Mouse (Mus musculus) retina, embryonic 14.5 days (tissue): ENCODE data around the gene Pcdh11x.
A peak's percentile ranks its signal among the peaks of the same experiment; 100 is the strongest.
"Not testable (repeated sequence)": the region's sequence is repeated elsewhere in the genome, so short reads cannot be mapped to it uniquely, and the experiment has no call there.

Source experiments
- DNase-seq: peaks from one replicate; pipeline ENCODE4 v3.0.0-alpha.2; 2015; ENCODE audit warnings: low spot score

Pcdh11x gene

GRCm38 (mm10) chrX:120290011-120290899 is at the start of gene Pcdh11x:
Gene Pcdh11x (plus strand): TSS chrX:120290259.
- DNase-seq: peak; percentile 67

DNA sequence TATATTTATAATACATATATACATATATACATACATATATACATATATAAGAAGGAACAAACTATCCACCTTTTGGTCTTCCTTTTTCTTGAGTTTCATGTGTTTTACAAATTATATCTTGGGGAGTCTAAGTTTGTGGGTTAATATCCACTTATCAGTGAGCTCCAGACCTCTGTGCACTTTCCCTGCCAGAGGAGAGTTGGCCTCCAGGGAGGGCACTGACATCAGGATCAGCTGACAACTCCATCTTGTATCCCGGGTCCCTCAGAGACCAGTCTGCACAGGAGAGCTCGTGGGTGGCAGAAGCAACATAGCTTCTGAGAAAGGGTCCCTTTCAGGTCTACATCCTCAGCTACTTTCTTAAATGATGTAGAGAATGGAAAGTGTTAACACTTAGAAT is 30.0 kb upstream of the Pcdh11x start:
- DNase-seq: no peak

DNA sequence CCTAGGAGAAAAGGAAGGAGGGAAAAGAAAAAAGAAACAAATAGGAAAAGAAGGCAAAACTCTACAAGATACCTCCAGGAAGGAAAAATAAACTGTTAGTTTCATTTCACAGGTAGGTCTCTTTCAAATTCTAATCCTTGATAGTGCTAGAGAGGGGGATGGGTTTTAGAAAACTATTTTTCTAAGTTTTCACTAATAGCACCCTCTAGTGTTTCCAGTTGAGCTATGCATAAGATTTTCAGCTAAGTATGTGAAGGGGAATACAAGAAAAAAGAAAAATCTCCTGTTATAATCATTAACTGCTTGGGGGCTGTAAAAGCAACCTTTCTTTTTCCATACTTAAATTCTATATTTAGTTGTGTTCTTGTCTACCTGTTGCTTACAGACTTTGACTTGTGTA is 4.5 kb upstream of the Pcdh11x start:
- peak; percentile 60 for DNase-seq

- DNase-seq: peak; percentile 25
Observed at GRCm38 (mm10) chrX:120287502-120287901, 2.6 kb upstream of the Pcdh11x start.

DNA sequence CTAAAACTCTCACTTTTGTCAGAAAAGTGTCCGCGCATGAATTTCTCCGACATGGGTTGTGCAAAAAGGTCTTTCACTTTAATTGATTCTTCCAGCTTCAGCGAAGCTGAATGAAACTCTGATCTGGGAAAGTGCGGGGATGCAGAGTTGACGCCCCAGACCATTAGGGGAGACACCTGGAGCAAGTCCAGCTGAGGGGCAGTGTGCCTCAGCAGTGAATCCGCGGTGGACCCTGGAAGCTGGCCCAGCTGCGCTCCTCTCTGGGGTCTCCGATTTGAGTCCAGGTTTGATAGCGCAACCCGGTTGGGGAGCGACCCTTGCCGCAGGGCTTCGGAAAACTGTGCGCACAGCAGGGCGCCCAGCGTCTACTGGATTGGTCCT is 831 bp downstream of the Pcdh11x start:
- no peak for DNase-seq

GRCm38 (mm10) chrX:120291696-120292095 is 1.6 kb downstream of the Pcdh11x start:
- DNase-seq: peak; percentile 33

GRCm38 (mm10) chrX:120292832-120293750 is 3.0 kb downstream of the Pcdh11x start:
- peak; percentile 64 for DNase-seq

GRCm38 (mm10) chrX:120301469-120302175 is 11.6 kb downstream of the Pcdh11x start:
- DNase-seq: no peak

DNA sequence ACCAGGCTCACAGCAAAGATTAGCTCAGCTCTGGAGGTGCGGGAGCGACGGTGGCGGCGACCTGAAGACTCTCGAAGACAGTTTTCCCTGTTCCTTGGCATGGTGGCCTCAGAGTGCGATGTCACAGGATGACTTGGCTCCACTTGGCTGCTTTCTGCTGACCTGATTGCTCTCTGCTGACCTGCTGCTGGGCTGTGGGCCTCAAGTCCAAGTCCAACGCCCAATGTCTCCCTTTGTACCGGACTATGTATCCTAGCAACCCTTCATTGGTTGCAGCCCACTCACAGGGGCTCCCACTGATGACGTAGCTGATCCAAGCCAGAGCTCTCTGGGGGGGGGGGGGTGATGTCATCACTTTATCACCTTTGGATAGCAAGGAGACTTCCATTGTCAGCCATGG is 22.9 kb downstream of the Pcdh11x start, which contains the start of gene H2afb3:
Gene H2afb3 (minus strand): TSS at position 101 of the 400 bp plus-strand sequence.
- DNase-seq: not testable (repeated sequence)

- no peak for DNase-seq
Observed at GRCm38 (mm10) chrX:120466225-120466624, 176.2 kb downstream of the Pcdh11x start.

GRCm38 (mm10) chrX:120486428-120486827 is 196.4 kb downstream of the Pcdh11x start:
- DNase-seq: no peak

DNA sequence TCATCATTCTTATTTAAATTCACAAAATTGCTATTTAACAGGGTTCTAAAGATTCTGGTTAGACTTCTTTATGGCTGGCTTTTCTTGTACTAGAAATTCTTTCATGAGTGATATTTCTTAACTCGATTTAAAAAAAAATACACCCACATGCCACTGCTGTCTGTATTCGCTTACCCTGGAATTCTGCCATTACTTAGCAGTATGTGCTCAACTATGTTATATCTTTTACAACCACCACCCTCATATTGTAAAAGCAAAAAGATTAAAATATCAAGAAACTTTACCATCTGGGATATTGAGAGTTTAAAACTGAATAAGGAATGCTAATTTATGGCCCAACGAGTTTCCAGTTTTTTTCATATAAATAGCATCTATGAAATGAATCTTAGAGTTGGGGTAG is 234.9 kb downstream of the Pcdh11x start:
- no peak for DNase-seq

DNA sequence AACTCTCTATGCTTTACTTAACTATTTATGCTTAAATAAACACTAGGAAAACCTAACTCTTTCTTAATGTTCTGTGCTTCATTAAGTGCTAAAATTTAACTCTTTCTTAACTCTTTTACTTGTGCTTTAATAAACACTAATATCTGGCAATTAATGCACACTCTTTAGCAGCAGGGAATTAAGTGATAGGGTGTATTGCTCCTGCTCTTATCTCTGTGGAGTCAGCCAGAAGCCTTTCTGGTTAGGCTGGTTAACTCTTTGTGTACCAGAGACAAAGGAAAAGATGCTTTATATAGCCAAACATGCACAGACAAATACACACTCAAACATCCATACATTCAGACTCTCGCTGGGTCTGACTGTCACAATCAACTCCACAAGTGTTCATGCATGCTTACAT is 309.2 kb downstream of the Pcdh11x start:
- DNase-seq: no peak

GRCm38 (mm10) chrX:120618460-120618859 is 328.4 kb downstream of the Pcdh11x start:
- DNase-seq: no peak

DNA sequence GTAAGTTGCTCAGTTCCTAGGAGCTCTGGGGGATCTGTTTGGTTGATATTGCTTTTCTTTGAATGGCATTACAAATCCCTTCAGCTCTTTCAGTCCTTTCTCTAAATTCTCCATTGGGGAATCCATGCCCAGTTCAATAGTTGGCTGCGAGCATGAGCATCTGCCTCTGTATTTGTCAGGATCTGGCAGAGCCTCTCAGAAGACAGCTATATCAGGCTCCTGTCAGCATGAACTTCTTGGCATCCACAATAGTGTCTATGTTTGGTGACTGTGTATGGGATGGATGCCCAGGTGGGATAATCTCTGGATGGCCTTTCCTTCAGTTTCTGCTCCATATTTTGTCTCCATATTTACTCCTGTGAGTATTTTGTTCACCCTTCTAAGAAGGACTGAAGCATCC is 380.2 kb downstream of the Pcdh11x start:
- DNase-seq: not testable (repeated sequence)

DNA sequence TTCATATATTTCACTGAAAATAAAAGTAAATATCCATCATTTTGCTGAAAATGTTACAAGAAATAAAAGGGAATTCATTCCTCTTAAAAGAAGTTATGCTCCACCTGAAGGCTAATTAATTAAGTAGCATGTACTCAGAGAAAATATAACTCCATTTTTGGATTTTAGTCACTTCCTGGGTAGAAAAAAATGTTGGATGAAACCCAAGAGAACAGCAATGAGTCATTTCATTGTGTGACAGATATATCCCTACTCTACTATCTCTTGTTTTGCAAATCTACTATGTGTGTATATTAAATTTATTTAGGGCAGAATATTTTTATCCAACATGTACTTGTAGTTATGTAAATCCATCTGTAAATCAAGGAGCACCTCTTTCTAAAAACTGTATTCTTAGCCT is 444.1 kb downstream of the Pcdh11x start:
- DNase-seq: no peak

DNA sequence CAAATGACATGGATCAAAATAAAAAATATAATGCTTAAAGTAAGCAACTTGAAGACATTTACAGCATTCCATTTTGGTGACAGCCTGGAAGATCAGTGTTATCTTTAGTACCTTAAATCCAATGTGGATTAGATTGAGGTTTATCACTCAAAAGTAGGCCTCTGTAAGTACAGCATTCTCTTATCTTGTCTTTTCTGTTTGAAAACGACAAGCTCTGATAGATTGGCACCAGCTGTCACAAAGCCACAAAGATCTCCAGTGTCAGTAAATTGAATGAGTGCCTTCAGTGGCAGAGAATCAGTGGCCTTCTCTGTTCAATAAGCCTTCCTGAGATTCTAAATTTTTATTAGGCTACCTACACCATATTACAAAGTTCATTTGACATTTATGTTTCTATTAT is 445.7 kb downstream of the Pcdh11x start:
- no peak for DNase-seq

DNA sequence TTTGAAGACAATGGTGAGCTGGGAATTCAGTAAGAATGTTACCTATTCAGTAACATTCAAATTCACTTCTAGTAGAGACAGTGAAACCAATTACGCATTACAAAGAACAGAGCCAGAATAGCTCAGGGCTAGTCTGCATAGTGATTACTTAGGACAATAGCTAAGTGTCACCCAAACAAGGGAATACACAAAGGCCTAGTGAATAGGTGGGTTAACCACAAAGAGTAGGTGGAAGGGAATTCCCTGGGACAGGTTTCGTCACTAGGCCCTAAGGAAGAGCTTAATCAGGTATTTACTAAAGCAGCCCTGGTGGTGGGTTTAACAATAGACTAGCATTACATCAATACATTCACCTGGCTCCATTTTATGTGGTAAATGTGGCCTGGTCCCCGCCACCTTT is 654.5 kb downstream of the Pcdh11x start:
- DNase-seq: no peak
